Mouse (Mus musculus) gastrocnemius, postnatal 25 days (tissue): ENCODE results near the gene Samhd1. TPM values are rescaled to one million over a fixed set of nuclear protein-coding genes. Genes with fewer than 3 reads are reported as not detected.
A peak's percentile ranks its signal among the peaks of the same experiment; 100 is the strongest.

Experiments used
- DNase-seq: peaks from one replicate; pipeline ENCODE4 v3.0.0; 2022
- total RNA-seq, 2 experiments: library from RNA; stranded (reverse); gene quantifications; 1 replicate in 1 of 2; 2 replicates in 1 of 2; pipeline ENCODE4 v1.2.3; 2021

Gene Samhd1
- total RNA-seq, 2 experiments from 2014 or later: 12.0 to 14.5 TPM

GRCm38 (mm10) chr2:157072316-157072990, 62.6 kb downstream of the Samhd1 start:
- DNase-seq: no peak

- DNase-seq: peak; percentile 71
Measured at GRCm38 (mm10) chr2:157071556-157071955, 63.5 kb downstream of the Samhd1 start.

GRCm38 (mm10) chr2:157070365-157070764, 64.7 kb downstream of the Samhd1 start:
- peak; percentile 38 for DNase-seq

- no peak for DNase-seq
Measured at GRCm38 (mm10) chr2:157069755-157070315, 65.2 kb downstream of the Samhd1 start.

- peak; percentile 52 for DNase-seq
Measured at GRCm38 (mm10) chr2:157069355-157069735, 65.7 kb downstream of the Samhd1 start.

GRCm38 (mm10) chr2:157068701-157069354, 66.2 kb downstream of the Samhd1 start:
- no peak for DNase-seq

- DNase-seq: no peak
Measured at GRCm38 (mm10) chr2:157066731-157067430, 68.2 kb downstream of the Samhd1 start.

- no peak for DNase-seq
Measured at GRCm38 (mm10) chr2:157065879-157066226, 69.2 kb downstream of the Samhd1 start.

- peak; percentile 49 for DNase-seq
Measured at GRCm38 (mm10) chr2:157064978-157065878, 69.8 kb downstream of the Samhd1 start.

- no peak for DNase-seq
Measured at GRCm38 (mm10) chr2:157064136-157064535, 70.9 kb downstream of the Samhd1 start.

GRCm38 (mm10) chr2:157063241-157063700, 71.8 kb downstream of the Samhd1 start:
- DNase-seq: peak; percentile 55

GRCm38 (mm10) chr2:157060557-157061305, 74.3 kb downstream of the Samhd1 start:
- DNase-seq: no peak

- DNase-seq: no peak
Measured at GRCm38 (mm10) chr2:157060037-157060436, 75.0 kb downstream of the Samhd1 start.

- DNase-seq: no peak
Measured at GRCm38 (mm10) chr2:157059166-157059565, 75.9 kb downstream of the Samhd1 start.

GRCm38 (mm10) chr2:157058342-157058998, 76.6 kb downstream of the Samhd1 start:
- peak; percentile 79 for DNase-seq

GRCm38 (mm10) chr2:157057758-157058157, 77.3 kb downstream of the Samhd1 start:
- no peak for DNase-seq

- no peak for DNase-seq
Measured at GRCm38 (mm10) chr2:157057186-157057585, 77.9 kb downstream of the Samhd1 start.

- DNase-seq: no peak
Measured at GRCm38 (mm10) chr2:157055721-157056120, 79.3 kb downstream of the Samhd1 start.

GRCm38 (mm10) chr2:157054816-157055215, 80.2 kb downstream of the Samhd1 start:
- DNase-seq: no peak

GRCm38 (mm10) chr2:157054297-157054696, 80.8 kb downstream of the Samhd1 start:
- no peak for DNase-seq
